Mouse (Mus musculus): ENCODE results near the gene Tcea2.

The Tcea2 gene

DNA sequence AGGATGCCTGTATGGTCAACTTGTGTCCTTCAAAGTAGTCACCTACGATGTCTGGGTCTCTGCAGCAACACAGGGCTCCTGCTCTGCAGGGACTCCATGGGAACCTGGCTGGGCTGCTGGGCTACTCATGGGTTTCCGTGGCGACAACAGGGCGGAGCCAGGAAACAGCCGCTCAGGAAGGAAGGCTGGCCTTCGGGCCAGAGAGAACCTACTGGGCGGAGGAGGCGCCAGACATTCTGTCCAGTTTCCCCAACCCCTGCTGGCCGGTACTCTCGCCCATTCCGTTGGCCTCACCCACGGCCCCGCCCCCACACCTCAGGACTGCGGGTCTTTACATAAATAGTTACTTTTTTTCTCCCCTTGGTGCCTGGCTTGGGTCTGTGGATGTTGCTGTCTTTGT is 4.7 kb upstream of the Tcea2 start:
- peak; percentile 81 for DNase-seq

DNA sequence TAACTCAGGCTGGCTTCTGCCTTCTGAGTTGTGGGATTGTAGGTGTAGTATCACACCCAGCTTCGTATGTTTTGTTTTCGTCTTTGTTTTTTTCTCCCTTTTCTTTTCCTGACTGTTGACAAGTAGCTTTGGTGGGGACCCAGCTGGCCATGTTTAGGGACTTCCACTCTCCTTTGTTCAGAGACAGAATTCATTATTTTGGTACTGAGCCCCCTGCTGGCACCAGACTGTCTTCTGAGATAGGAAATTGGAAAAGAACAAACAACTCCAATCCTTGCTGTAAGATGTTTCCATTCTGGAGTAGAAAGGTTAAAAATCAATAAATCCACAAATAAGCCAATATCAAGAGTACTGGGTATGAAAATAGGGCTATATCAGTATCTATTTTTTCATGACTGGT is 3.7 kb upstream of the Tcea2 start:
- peak; percentile 63 for DNase-seq

- DNase-seq, result no peak
These were observed 2.9 kb upstream of the Tcea2 start for GRCm38 (mm10) chr2:181677096-181677754.

- DNase-seq, result no peak
These were observed 2.4 kb upstream of the Tcea2 start for GRCm38 (mm10) chr2:181677755-181678098.

GRCm38 (mm10) chr2:181678780-181679179 is 1.3 kb upstream of the Tcea2 start:
- DNase-seq, result peak; percentile 90

- DNase-seq, result peak; percentile 29
These were observed 607 bp downstream of the Tcea2 start for GRCm38 (mm10) chr2:181680716-181681117.

DNA sequence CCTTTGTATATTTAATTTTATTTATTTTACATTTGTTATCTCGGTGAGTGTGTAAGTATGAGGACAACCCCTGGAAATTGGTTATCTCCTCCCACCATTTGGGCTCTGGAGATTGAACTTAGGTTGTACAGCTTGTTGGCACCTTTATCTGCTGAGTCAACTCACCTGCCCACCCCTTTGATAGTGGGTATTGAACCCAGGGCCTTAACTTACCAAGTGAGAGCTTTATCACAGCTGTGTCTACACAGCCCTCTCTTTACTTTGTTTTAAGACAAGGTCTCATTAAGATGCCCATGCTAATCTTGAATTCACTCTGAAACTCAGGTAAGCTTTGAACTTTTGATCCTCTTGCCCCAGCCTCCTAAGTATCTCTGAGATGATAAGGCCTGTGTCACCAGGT is 1.9 kb downstream of the Tcea2 start:
- no peak for DNase-seq

GRCm38 (mm10) chr2:181683381-181683780 is 3.3 kb downstream of the Tcea2 start:
- no peak for DNase-seq

DNA sequence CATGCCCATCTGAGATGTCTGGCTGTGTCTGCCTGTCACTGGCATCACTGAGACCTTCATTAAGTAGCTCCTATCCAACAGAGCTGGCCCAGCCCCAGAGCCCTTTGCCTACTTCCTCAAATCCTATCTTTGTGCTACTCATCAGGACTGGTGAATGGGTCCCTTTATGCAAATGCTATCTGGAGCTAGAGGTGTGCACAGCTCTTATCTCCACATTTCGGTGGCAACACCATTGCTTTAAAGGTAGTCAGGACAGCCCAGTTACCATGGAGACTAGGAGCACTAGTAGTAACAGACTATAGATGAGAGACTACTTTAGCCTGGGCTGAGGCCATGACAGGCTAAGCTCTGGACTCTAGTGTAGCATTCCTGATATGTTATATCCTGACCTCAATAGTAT is 4.6 kb downstream of the Tcea2 start:
- DNase-seq, result no peak

DNA sequence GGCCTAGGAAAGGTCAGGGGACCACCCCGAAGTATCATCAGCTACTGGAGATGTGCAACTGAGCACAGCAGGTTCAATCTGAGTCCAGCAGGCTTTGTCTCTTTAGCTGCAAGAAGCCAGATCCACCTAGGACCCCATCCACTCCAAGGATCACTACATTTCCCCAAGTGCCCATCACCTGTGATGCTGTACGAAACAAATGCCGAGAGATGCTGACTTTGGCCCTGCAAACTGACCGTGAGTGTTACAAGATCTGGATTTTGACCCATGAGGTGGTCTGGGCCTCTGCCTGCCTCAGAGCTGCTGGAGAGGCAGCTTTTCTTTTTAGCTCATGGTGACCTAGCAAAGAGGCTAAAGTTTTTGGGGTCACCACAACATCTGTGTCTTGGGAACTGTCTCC is 5.6 kb downstream of the Tcea2 start:
- DNase-seq, result no peak

DNA sequence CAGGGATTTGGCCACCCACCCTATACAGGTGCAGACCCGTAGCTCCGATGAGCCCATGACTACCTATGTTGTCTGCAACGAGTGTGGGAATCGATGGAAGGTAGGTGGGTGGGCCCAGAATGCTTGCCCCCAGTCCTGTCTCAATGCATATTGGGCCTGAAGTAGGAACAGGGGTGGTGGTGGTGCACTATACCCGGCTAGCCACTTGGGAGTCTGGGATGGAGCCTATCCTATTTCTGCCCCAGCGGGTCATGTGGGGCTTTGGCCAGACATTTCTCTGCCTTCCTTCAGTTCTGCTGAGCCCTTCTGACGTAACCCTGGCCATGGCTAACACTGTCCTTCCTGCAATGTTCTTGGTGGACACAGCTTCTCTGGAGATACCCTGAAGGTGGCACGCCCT is 7.5 kb downstream of the Tcea2 start:
- no peak for DNase-seq

DNA sequence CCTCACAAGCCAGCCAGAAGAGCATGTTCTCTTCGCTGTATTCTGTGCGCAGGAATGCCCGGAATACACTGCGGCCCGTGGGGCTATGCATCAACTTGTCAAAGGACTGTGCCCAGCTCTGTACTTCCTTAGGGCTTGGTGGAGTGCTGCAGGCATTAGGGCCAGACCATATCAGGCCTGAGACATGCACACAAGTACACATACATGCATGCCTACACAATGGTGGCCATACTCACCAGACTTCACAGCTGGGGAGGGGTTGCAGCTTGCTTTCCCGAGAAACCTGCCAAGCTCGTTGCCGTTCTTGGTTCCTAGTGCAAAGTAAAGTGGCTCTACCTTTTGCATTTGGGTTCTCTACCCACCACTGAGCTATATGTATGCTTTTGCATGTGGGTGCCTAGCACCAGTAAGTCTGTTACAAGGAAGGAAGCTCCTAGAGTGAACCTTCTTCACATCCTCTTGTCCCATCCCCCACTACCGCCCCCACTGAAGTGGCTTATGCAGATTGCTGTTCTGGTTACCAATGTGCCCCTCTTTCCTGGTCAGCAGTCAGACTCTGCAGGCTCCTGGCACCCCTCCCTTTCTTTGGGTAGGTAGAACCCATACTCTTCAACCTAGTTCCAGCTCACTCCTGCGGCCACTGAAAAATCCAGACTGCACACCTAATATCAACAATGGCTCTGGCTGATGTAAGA is 9.5 kb downstream of the Tcea2 start:
- DNase-seq, result no peak

DNA sequence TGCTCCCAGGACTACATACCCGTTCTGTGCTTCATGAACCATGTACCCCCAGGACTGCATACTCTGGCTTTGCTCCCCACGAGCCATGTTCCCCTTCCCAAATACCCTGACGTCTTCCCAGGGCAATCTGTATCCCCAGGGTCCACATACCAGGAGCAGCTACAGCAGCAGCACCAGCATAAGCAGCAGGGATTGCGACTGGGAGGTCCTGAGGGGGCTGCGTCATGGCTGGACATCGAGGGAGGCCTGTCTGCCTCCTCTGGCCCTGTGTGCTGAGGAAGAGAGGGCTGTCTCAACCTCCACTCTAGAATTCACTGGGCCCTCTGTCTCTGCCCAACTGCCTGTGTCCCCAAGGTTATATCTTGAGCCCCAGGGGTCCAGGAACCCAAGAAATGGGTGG is 11.0 kb downstream of the Tcea2 start:
- DNase-seq, result no peak

DNA sequence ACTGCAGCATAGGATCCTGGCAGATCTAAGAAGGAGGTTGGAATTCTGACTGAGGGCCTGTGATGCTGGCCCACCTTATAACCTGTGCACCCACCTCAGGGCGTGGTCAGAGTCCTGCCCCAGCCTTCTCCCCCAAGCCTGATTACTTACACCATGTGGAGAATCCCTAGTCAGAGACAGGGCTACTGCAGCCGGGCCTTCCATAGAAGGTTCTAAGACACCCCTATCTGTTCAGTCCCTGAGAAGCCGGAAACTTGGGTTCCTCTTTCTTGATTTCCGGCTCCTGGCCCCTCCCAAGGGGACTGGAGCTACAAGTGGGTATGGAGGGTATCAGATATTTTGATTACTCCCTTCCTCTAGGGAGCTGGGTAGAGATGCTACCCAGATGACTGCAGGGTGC is 11.5 kb downstream of the Tcea2 start:
- DNase-seq, result no peak

DNA sequence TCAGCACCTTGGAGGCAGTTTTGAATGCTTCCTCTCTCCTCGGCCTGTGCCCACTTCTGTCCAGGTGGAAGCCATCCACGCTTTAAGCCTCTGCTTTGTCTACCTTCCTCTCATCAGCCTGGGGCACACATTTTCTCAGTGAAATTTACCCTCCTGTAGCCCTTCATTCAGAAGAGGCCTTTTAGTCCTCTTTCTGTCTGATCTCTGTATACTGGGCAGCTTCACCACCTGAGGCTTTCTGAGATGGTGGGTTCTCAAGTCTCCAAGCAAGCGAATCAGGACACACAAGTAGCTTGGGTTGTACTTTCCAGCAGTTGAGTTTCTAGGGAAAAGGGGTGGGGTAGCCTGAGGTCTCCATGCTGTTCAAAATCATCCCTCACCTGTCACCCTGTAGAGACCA is 12.2 kb downstream of the Tcea2 start:
- DNase-seq, result no peak

- peak; percentile 90 for DNase-seq
These were observed 13.5 kb downstream of the Tcea2 start, which contains the start of gene Rgs19 for GRCm38 (mm10) chr2:181693339-181694280. Rgs19 (minus strand) TSS chr2:181693977.

DNA sequence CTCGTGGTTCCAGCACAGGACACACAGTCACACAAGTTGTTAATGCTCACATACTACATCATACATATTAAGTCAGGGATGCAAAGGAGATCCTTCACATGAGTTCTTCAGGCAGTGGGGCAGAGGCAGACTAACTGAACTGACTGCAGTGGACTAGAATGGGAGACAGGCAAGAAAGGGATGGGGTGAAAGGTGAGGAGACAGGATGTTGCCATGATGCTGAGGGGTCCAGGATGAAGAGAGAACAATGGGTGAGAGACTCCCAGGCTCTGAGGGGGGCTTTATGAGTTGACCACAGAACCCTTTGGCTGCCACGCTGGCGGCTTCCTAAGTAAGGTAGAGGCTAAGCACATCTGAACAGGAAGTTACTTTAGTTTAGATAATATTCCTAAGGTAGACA is 14.5 kb downstream of the Tcea2 start:
- DNase-seq, result no peak

DNA sequence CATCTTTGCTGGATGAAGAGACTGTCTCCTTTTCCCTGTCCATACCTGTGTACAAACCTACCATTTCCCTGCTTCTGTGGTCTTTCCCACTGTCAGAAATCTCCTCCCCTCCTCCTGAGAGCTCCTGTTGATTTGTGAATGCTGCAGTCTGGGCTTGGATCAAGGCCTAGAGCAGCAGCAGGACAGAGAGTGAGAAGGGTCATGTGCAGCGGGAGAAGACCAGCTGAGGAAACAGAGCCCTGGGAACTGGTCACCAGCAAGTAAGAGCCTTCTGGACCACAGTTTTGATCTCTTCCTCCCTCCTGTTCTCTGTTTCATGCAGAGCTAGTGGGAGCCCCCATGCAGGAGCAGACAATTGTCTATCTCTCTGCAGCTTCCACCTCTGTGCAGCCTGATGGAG is 15.7 kb downstream of the Tcea2 start:
- no peak for DNase-seq

DNA sequence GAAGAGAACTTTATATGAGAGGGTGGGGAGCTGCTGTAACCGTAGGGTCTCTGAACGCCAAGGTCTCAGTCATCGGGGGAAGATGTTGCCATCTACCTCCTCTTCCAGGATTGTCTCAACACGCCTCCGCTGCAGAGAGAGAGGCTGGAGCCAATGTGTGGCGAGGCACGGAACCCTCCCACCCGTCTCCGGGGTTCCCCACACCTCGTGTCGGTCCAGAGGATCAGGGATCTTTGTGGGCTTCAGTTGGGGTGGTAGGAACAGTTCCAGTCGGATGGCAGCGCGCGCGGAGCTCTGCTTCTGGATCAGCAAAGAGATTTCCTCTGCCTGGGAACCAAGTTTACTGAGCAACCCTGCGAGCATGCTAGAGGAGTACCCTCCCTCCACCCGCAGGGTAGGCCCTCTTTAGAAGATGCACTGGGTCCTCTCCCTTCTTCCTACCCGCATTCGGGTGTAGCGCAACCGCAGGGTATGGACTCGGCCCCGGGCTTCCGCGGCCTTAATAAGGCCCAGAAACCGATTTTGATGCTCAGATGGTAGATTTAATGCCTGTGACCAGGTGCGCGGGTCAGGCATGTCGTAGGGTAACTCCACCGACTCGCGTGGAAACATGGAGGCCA is 16.8 kb downstream of the Tcea2 start:
- no peak for DNase-seq

DNA sequence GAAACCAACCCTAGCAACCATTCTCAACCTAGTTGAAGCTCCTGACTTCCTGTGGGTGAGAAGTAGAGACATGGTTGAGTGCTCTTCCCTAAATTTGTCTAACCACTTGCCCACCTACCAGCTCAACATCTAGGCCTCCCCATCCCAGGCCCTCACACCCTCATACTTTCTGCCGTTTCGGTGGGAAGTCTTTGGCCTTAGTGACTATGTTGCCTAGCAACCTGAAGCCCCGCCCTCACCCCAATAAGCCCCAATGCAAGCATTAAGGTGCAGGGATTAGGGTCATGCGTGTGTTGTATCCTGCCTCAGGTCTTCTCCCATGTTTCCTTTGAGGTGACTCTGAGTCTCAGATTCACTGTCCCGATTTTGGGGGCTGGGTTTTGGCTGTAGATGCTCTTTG is 18.1 kb downstream of the Tcea2 start, which contains the start of gene Lkaaear1:
Gene Lkaaear1 (minus strand): TSS at position 202 of the 400 bp plus-strand sequence.
- no peak for DNase-seq

DNA sequence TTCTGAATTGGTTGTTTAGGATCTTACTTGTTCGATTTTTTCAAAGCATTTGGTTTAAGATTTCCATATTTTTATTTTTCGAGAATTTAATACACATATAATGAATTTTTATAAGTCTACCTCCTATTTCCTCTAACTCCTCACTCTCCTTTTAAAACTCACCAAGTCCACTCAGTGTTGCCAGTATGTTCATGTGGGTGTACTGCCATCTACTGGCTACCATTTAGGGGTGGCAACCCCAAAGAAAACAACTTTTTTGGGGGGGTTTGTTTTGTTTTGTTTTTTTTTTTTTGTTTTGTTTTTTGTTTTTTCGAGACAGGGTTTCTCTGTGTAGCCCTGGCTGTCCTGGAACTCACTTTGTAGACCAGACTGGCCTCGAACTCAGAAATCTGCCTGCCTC is 26.6 kb downstream of the Tcea2 start:
- peak; percentile 18 for DNase-seq

DNA sequence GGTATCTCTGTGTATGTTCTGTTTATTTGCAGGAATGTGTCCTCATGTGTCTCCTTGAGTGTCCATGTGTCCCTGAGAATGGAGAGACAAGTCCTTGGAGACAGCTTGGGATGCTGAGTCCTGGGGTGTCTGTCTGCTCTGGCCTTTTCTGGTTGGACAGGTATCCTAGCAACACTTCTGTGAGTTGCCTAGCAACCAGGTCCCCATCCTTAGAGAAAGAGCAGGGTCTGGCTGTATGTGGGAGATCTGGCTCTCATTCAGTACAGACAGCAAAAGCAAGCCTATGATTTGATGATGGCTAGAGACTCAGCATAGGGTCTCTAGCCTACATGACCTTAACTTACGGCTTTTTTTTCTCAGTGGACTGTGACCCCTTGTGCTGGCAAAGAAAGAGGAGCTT is 33.6 kb downstream of the Tcea2 start:
- no peak for DNase-seq

GRCm38 (mm10) chr2:181714903-181715326 is 34.8 kb downstream of the Tcea2 start, which contains the start of gene Oprl1:
Oprl1 (plus strand) TSS chr2:181715016.
- peak; percentile 53 for DNase-seq
